Mouse (Mus musculus) CH12.LX (cell line): ENCODE measurements at regions not wholly inside any gene's neighbourhood (a gene's known extent, or its start where the extent isn't known, plus 50 kb on each side); places are given as distances from the start of the nearest gene placed in this dataset.
A peak's percentile ranks its signal among the peaks of the same experiment; 100 is the strongest.

ENCODE experiments used
- DNase-seq: peaks from one replicate; pipeline ENCODE4 v3.0.0-alpha.2; 2013; ENCODE audit errors: extremely low read depth
- H3K27ac ChIP-seq: 2 replicates; pipeline ENCODE4 v1.5.1; 2012; ENCODE audit warnings: low read depth, mild to moderate bottlenecking, control low read depth, moderate library complexity; ENCODE audit not compliant: insufficient read depth
- H3K27me3 ChIP-seq: replicated peaks from 2 replicates; pipeline ENCODE3; 2012; ENCODE audit warnings: inconsistent platforms
- H3K36me3 ChIP-seq, 2 experiments: replicated peaks in 1 of 2; 2 replicates each; pipeline versions ENCODE3 to v1.6.1; 2012; ENCODE audit warnings: inconsistent platforms in 1 of 2, low read length in 1 of 2, mild to moderate bottlenecking in 1 of 2, mixed read lengths in 1 of 2, moderate library complexity in 1 of 2; ENCODE audit not compliant: control insufficient read depth in 1 of 2, insufficient read depth in 1 of 2
- H3K4me1 ChIP-seq, 2 experiments: 2 replicates each; pipeline ENCODE4 v1.6.1; 2012; ENCODE audit warnings: inconsistent platforms in 1 of 2, moderate library complexity in 1 of 2; ENCODE audit not compliant: insufficient read depth in 2 of 2, control insufficient read depth in 1 of 2
- H3K4me2 ChIP-seq: 2 replicates; pipeline ENCODE4 v1.6.1; 2012; ENCODE audit warnings: low read depth, mild to moderate bottlenecking, control low read depth; ENCODE audit not compliant: poor library complexity, insufficient read depth, severe bottlenecking
- H3K4me3 ChIP-seq, 3 experiments: fragments of 150-350 bp in 1 of 3; sonication (generic) in 1 of 3; replicated peaks in 1 of 3; 2 replicates each; pipeline versions ENCODE3 to v1.5.1; 2011 to 2012; ENCODE audit warnings: low read depth in 2 of 3, low read length in 2 of 3, mild to moderate bottlenecking in 2 of 3, moderate library complexity in 2 of 3, control low read depth in 1 of 3, improper control_type of control experiment in 1 of 3, inconsistent platforms in 1 of 3, mixed read lengths in 1 of 3; ENCODE audit not compliant: poor library complexity in 1 of 3
- H3K79me2 ChIP-seq: replicated peaks from 2 replicates; pipeline ENCODE4 v1.6.1; 2012; ENCODE audit warnings: mild to moderate bottlenecking, moderate library complexity; ENCODE audit not compliant: control insufficient read depth, poor library complexity, insufficient read depth, severe bottlenecking; ENCODE audit errors: extremely low read depth
- H3K9ac ChIP-seq: 2 replicates; pipeline ENCODE4 v1.6.1; 2012; ENCODE audit warnings: low read depth, mild to moderate bottlenecking, control low read depth, moderate library complexity; ENCODE audit not compliant: insufficient read depth
- H3K9me3 ChIP-seq: replicated peaks from 2 replicates; pipeline ENCODE3; 2012; ENCODE audit warnings: low read length, inconsistent platforms, mixed read lengths
- CHD1 ChIP-seq: IDR thresholded peaks from 2 replicates; pipeline ENCODE4 v1.6.1; 2012; ENCODE audit warnings: low read depth, low read length, improper control_type of control experiment, inconsistent platforms
- CTCF ChIP-seq, 2 experiments: IDR thresholded peaks in 1 of 2; conservative IDR thresholded peaks in 1 of 2; 2 replicates each; pipeline ENCODE4 v1.5.1; 2011 to 2012; ENCODE audit warnings: low read depth in 2 of 2, low read length in 2 of 2, improper control_type of control experiment in 1 of 2, inconsistent platforms in 1 of 2, mild to moderate bottlenecking in 1 of 2, moderate library complexity in 1 of 2
- ELF1 ChIP-seq: IDR thresholded peaks from 2 replicates; pipeline ENCODE4 v1.6.1; 2014; ENCODE audit warnings: low read depth, mild to moderate bottlenecking, inconsistent platforms, low read length, improper control_type of control experiment
- GABPA ChIP-seq: IDR thresholded peaks from 2 replicates; pipeline ENCODE4 v1.6.1; 2012; ENCODE audit warnings: low read depth, low read length, improper control_type of control experiment, inconsistent platforms; ENCODE audit not compliant: insufficient replicate concordance
- IRF4 ChIP-seq: IDR thresholded peaks from 2 replicates; pipeline ENCODE4 v1.6.1; 2014; ENCODE audit warnings: low read depth, mild to moderate bottlenecking, inconsistent platforms, low read length, improper control_type of control experiment
- JUN ChIP-seq: IDR thresholded peaks from 2 replicates; pipeline ENCODE4 v1.6.1; 2011; ENCODE audit warnings: low read depth, mild to moderate bottlenecking, low read length, improper control_type of control experiment, moderate library complexity; ENCODE audit not compliant: insufficient read depth
- JUND ChIP-seq: conservative IDR thresholded peaks from 2 replicates; pipeline ENCODE4 v1.6.1; 2011; ENCODE audit warnings: low read depth, low read length, improper control_type of control experiment
- KAT2A ChIP-seq: IDR thresholded peaks from 2 replicates; pipeline ENCODE4 v1.6.1; 2012; ENCODE audit warnings: low read length, improper control_type of control experiment, inconsistent platforms; ENCODE audit not compliant: insufficient replicate concordance
- MAX ChIP-seq: IDR thresholded peaks from 2 replicates; pipeline ENCODE4 v1.6.1; 2011; ENCODE audit warnings: low read length, improper control_type of control experiment
- MYC ChIP-seq: IDR thresholded peaks from 2 replicates; pipeline ENCODE4 v1.6.1; 2011; ENCODE audit warnings: low read depth, mild to moderate bottlenecking, improper control_type of control experiment, low read length
- NRF1 ChIP-seq: IDR thresholded peaks from 2 replicates; pipeline ENCODE4 v1.6.1; 2014; ENCODE audit warnings: low read depth, mild to moderate bottlenecking, inconsistent platforms, low read length, improper control_type of control experiment, moderate library complexity
- RAD21 ChIP-seq: IDR thresholded peaks from 2 replicates; pipeline ENCODE4 v1.6.1; 2011; ENCODE audit warnings: low read depth, mild to moderate bottlenecking, low read length, improper control_type of control experiment, moderate library complexity
- RCOR1 ChIP-seq: conservative IDR thresholded peaks from 2 replicates; pipeline ENCODE4 v1.6.1; 2012; ENCODE audit warnings: low read depth, mild to moderate bottlenecking, inconsistent platforms, low read length, improper control_type of control experiment
- SIN3A ChIP-seq: IDR thresholded peaks from 2 replicates; pipeline ENCODE4 v1.6.1; 2012; ENCODE audit warnings: low read length, improper control_type of control experiment, inconsistent platforms
- SMC3 ChIP-seq: IDR thresholded peaks from 2 replicates; pipeline ENCODE4 v1.6.1; 2011; ENCODE audit warnings: low read depth, low read length, improper control_type of control experiment
- TCF12 ChIP-seq: IDR thresholded peaks from 2 replicates; pipeline ENCODE4 v1.6.1; 2014; ENCODE audit warnings: low read depth, mild to moderate bottlenecking, inconsistent platforms, low read length, improper control_type of control experiment
- UBTF ChIP-seq: IDR thresholded peaks from 2 replicates; pipeline ENCODE4 v1.6.1; 2012; ENCODE audit warnings: low read depth, mild to moderate bottlenecking, inconsistent platforms, low read length, improper control_type of control experiment, moderate library complexity
- ZKSCAN1 ChIP-seq: IDR thresholded peaks from 2 replicates; pipeline ENCODE4 v1.6.1; 2012; ENCODE audit warnings: low read depth, inconsistent platforms, low read length, improper control_type of control experiment, borderline replicate concordance
- ZMIZ1 ChIP-seq: IDR thresholded peaks from 2 replicates; pipeline ENCODE4 v1.6.1; 2012; ENCODE audit warnings: low read depth, mild to moderate bottlenecking, inconsistent platforms, low read length, improper control_type of control experiment
- dilution Hi-C: fragments of 300-500 bp; cut with MboI; formaldehyde crosslinking; loops from 2 replicates; pipeline ENCODE4 v1.14.3; 2020; ENCODE audit warnings: low sequenced_read_pairs; ENCODE audit not compliant: extremely low pct_unique_long_range_greater_than_20kb, extremely low pct_ligation_motif_present
- in situ Hi-C: fragments of 300-500 bp; cut with MboI; formaldehyde crosslinking; loops from 3 replicates; pipeline ENCODE4 v1.14.3; 2019; ENCODE audit warnings: low sequenced_read_pairs, low pct_ligation_motif_present, low pct_unique_long_range_greater_than_20kb, mixed read lengths

- peaks cover 5% of the 10 kb centered on the region for H3K27me3 ChIP-seq
- H3K36me3 ChIP-seq: no peaks in the 10 kb centered on the region
- no peaks in the 10 kb centered on the region for H3K9me3 ChIP-seq
- H3K9ac ChIP-seq: no peak overlapping the region
- dilution Hi-C loops (no loop called here), in situ Hi-C loops (loop anchor here (25.0 kb wide), 1 partner anchor 230 kb away; no protein-coding TSS in a partner anchor)
- H3K27ac ChIP-seq: no peak overlapping the region
- H3K4me1 ChIP-seq: no peaks in the 10 kb centered on the region
- no peak overlapping the region for H3K4me3 ChIP-seq
- no peak for TF ChIP-seq SMC3
- peak overlapping the region; percentile 70 for H3K4me2 ChIP-seq
- DNase-seq: no peak
- H3K79me2 ChIP-seq: no peaks in the 10 kb centered on the region
These were observed 352.0 kb upstream of the Smim15 start for GRCm38 (mm10) chr13:107692123-107692830.

- TF ChIP-seq TCF12 (no peak), JUN (no peak), KAT2A (no peak), MYC (no peak), RCOR1 (no peak), UBTF (no peak), SIN3A (no peak), MAX (no peak), NRF1 (no peak), IRF4 (no peak), JUND (no peak), ZMIZ1 (no peak), CHD1 (no peak), ELF1 (no peak), GABPA (no peak), CTCF (conservative IDR thresholded peaks at IDR 0.05 in 1 of 2, IDR thresholded peaks at IDR 0.05 in 1 of 2; ENCODE audit: low read depth in 2 of 2, low read length in 2 of 2) (no peak), RAD21 (no peak), ZKSCAN1 (no peak), SMC3 (no peak)
- H3K9me3 ChIP-seq: no peaks in the 10 kb centered on the region
- no peak overlapping the region for H3K27ac ChIP-seq
- DNase-seq: no peak
- peaks cover 5% of the 10 kb centered on the region for H3K27me3 ChIP-seq
- no peaks in the 10 kb centered on the region for H3K36me3 ChIP-seq
- no peaks in the 10 kb centered on the region for H3K79me2 ChIP-seq
- no peak overlapping the region for H3K4me3 ChIP-seq
- H3K4me1 ChIP-seq: peaks cover 0 to 3% of the 10 kb centered on the region in 2 experiments; a peak in 2 of 4 replicates
- no peak overlapping the region for H3K4me2 ChIP-seq
- dilution Hi-C loops (no loop called here), in situ Hi-C loops (loop anchor here (25.0 kb wide), 1 partner anchor 227 kb away; no protein-coding TSS in a partner anchor)
- no peak overlapping the region for H3K9ac ChIP-seq
These were observed 355.3 kb upstream of the Smim15 start for GRCm38 (mm10) chr13:107688972-107689371.
